ENCODE assay signal across 8 mouse cellular contexts in the genomic region with DNA sequence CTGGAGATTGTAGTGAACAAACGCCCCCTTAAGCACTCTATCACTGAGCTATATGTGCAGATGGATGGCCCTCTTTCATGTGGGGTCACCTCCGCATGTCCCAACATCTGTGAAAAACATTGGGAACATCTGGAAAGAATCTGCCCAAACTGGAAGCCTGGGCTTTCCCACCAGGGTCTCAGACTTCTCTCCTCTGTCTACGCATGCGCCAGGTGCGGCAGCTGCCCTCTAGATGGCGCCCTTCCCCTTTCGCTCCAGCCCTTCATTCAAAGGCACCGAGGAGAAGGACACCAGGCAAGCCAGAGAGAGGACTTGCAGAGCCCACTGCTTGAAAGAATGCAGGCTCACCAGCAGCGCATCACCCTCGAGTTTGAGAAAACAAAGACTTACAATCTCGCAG. TPM values are rescaled to one million over a fixed set of nuclear protein-coding genes. Genes with fewer than 3 reads are reported as not detected.
DNase-seq lines count a peak whose midpoint lies in the region; ATAC-seq lines count a peak whose summit lies in the region.

No protein-coding gene starts in this region.

- H3K27me3 ChIP-seq in lung, embryonic 16.5 days (ENCODE audit: control insufficient read depth, insufficient read depth, low read depth, low read length), result no peaks in the 10 kb centered on the region

- H3K27ac ChIP-seq in lung, embryonic 16.5 days (ENCODE audit: low read length), result no peak overlapping the region

- no peaks in the 10 kb centered on the region for H3K4me1 ChIP-seq in lung, embryonic 16.5 days (replicated peaks; ENCODE audit: control insufficient read depth, insufficient read depth, low read length)

- H3K36me3 ChIP-seq in lung, embryonic 16.5 days (ENCODE audit: control insufficient read depth, insufficient read depth, low read length), result no peaks in the 10 kb centered on the region

- no peaks in the 10 kb centered on the region for H3K9me3 ChIP-seq in lung, embryonic 16.5 days (ENCODE audit: control insufficient read depth, low read length)

- H3K4me3 ChIP-seq in lung, embryonic 16.5 days (ENCODE audit: low read length), result no peak overlapping the region

- peak; percentile 87 for DNase-seq in ES-CJ7 (ENCODE audit: low read depth, low spot score)
- DNase-seq in cerebellum, adult 8-10 months, result peak; percentile 74
- peak; percentile 75 for DNase-seq in layer of hippocampus, adult 9-10 months (ENCODE audit: low spot score)
- peak; percentile 89 for DNase-seq in ovary, postnatal 10 days (ENCODE audit: low spot score)
- peak; percentile 90 for DNase-seq in thymus, postnatal 0 days (ENCODE audit: low spot score)

- WGBS in lung, embryonic 16.5 days, result under 1% methylated on average over 11 of the region's 11 CpGs

- H3K9ac ChIP-seq in lung, embryonic 16.5 days (ENCODE audit: low read length), result no peak overlapping the region

- H3K4me2 ChIP-seq in lung, embryonic 16.5 days (ENCODE audit: low read depth, low read length), result no peak overlapping the region

- ATAC-seq in frontal cortex, adult (ENCODE audit: low TSS enrichment), result peak; percentile 83
- peak; percentile 69 to 85 for ATAC-seq in hematopoietic stem cell, adult 5-6 weeks (replicated peaks in 1 of 2; ENCODE audit: insufficient read depth in 1 of 2, low FRiP score in 2 of 2, low TSS enrichment in 1 of 2, low read depth in 1 of 2, poor library complexity in 2 of 2, severe bottlenecking in 2 of 2)
- peak; percentile 75 for ATAC-seq in lung, embryonic 16.5 days (ENCODE audit: low read depth)

RNA-seq across cellular contexts. Expression of a gene that starts 8.7 kb away (rescaled TPM):
- total RNA-seq in hematopoietic stem cell, adult 5-6 weeks (2017), result 7.1 and 7.2 TPM in 2 replicates
- 18.4 and 18.8 TPM in 2 replicates for polyA plus RNA-seq in lung, embryonic 16.5 days (2015; fragmentation: Nextera tagmentation; extraction: Ambion mirVana)
- polyA plus RNA-seq in thymus, postnatal 0 days (2015; fragmentation: Nextera tagmentation; extraction: Ambion mirVana), result 58.9 and 64.1 TPM in 2 replicates

RNA-seq across cellular contexts. Expression of a gene that starts 20.2 kb away (rescaled TPM):
- total RNA-seq in hematopoietic stem cell, adult 5-6 weeks (2017), result 6.8 and 7.3 TPM in 2 replicates
- 560 and 561 TPM in 2 replicates for polyA plus RNA-seq in lung, embryonic 16.5 days (2015; fragmentation: Nextera tagmentation; extraction: Ambion mirVana)
- polyA plus RNA-seq in thymus, postnatal 0 days (2015; fragmentation: Nextera tagmentation; extraction: Ambion mirVana), result 262 and 327 TPM in 2 replicates

RNA-seq across cellular contexts. Expression of a gene that starts 42.7 kb away (rescaled TPM):
- total RNA-seq in hematopoietic stem cell, adult 5-6 weeks (2017), result 0.19 and 0.25 TPM in 2 replicates
- polyA plus RNA-seq in lung, embryonic 16.5 days (2015; fragmentation: Nextera tagmentation; extraction: Ambion mirVana), result 8.2 and 9.1 TPM in 2 replicates
- polyA plus RNA-seq in thymus, postnatal 0 days (2015; fragmentation: Nextera tagmentation; extraction: Ambion mirVana), result 1.3 and 2.1 TPM in 2 replicates
